Mouse (Mus musculus): ENCODE measurements at regions not wholly inside any gene's neighbourhood (a gene's known extent, or its start where the extent isn't known, plus 50 kb on each side); places are given as distances from the start of the nearest gene placed in this dataset.

- TF ChIP-seq CHD1 (IDR thresholded peaks at IDR 0.05; ENCODE audit: low read depth, low read length), result no peak
- TF ChIP-seq BHLHE40 (IDR thresholded peaks at IDR 0.05; ENCODE audit: low read depth, low read length), result no peak
- no peak for TF ChIP-seq USF2 (conservative IDR thresholded peaks at IDR 0.05; ENCODE audit: low read depth, low read length)
- no peak for TF ChIP-seq JUND (conservative IDR thresholded peaks at IDR 0.05; ENCODE audit: low read depth, low read length)
- no peak for TF ChIP-seq NELFE (IDR thresholded peaks at IDR 0.05; ENCODE audit: low read depth, low read length)
- no peak for TF ChIP-seq POLR2A (IDR thresholded peaks at IDR 0.05; ENCODE audit: low read depth, low read length)
- no peak for TF ChIP-seq CTCF (conservative IDR thresholded peaks at IDR 0.05 in 1 of 2, IDR thresholded peaks at IDR 0.05 in 1 of 2; ENCODE audit: low read depth in 2 of 2, low read length in 2 of 2)
- TF ChIP-seq ZC3H11A (IDR thresholded peaks at IDR 0.05; ENCODE audit: low read depth, low read length), result no peak
Observed at GRCm38 (mm10) chr1:143941465-143941864, 62.5 kb downstream of the Rgs2 start.

Data from CH12.LX (cell line).